Mouse (Mus musculus): ENCODE data around the gene Clec2h.
"Not testable (repeated sequence)": the region's sequence is repeated elsewhere in the genome, so short reads cannot be mapped to it uniquely, and the experiment has no call there.

- TF ChIP-seq POLR2A (IDR thresholded peaks at IDR 0.05; ENCODE audit: insufficient read length, low read depth); POLR2AphosphoS2 (IDR thresholded peaks at IDR 0.05; ENCODE audit: insufficient read length, low read depth); E2F4 (IDR thresholded peaks at IDR 0.05; ENCODE audit: insufficient read depth); USF1 (IDR thresholded peaks at IDR 0.05; ENCODE audit: low read depth): not testable (repeated sequence)
Observed at GRCm38 (mm10) chr6:128623433-128623832, 38.8 kb upstream of the Clec2h start, which contains the start of gene Klrb1a.

Measured in myocyte (in vitro differentiated cells).